Mouse (Mus musculus) C2C12 (cell line): Measurements from ENCODE around the gene Rsph1.

Experiments used
- CEBPB ChIP-seq: IDR thresholded peaks from one replicate; pipeline ENCODE4 v1.6.1; 2011; ENCODE audit warnings: low read depth, mild to moderate bottlenecking, control low read depth, moderate library complexity
- CTCF ChIP-seq: IDR thresholded peaks from one replicate; pipeline ENCODE4 v1.5.1; 2011; ENCODE audit not compliant: control insufficient read depth, insufficient read depth, insufficient read length
- FOSL1 ChIP-seq: IDR thresholded peaks from one replicate; pipeline ENCODE4 v1.8.0; 2011; ENCODE audit warnings: mild to moderate bottlenecking, low read length; ENCODE audit not compliant: poor library complexity, insufficient read depth, severe bottlenecking
- MAX ChIP-seq: IDR thresholded peaks from one replicate; pipeline ENCODE4 v1.6.1; 2011; ENCODE audit warnings: mild to moderate bottlenecking, control low read depth
- MYOD1 ChIP-seq: IDR thresholded peaks from one replicate; pipeline ENCODE4 v1.6.1; 2011; ENCODE audit warnings: low read depth; ENCODE audit not compliant: control insufficient read depth, insufficient read length
- MYOG ChIP-seq: IDR thresholded peaks from one replicate; pipeline ENCODE4 v1.6.1; 2011; ENCODE audit not compliant: control insufficient read depth, insufficient read length; ENCODE audit errors: extremely low read depth
- USF1 ChIP-seq: IDR thresholded peaks from one replicate; pipeline ENCODE4 v1.6.1; 2011; ENCODE audit warnings: low read depth, mild to moderate bottlenecking, control low read depth, moderate library complexity

- TF ChIP-seq CTCF (no peak), CEBPB (no peak), MAX (no peak), USF1 (no peak), MYOG (no peak), MYOD1 (no peak), FOSL1 (no peak)
Observed at GRCm38 (mm10) chr17:31276922-31277918, at the start of gene Rsph1.
